Mouse (Mus musculus) brain, embryonic 14.5 days (tissue): ENCODE measurements around the gene Rtbdn.

ENCODE experiments used
- CTCF ChIP-seq: fragments of 200-500 bp; IDR thresholded peaks from 2 replicates; pipeline ENCODE4 v1.5.1; 2012; ENCODE audit warnings: inconsistent platforms, mild to moderate bottlenecking, moderate library complexity, borderline replicate concordance; ENCODE audit not compliant: insufficient read depth, insufficient read length; ENCODE audit errors: extremely low read depth
- POLR2A ChIP-seq: fragments of 200-500 bp; IDR thresholded peaks from 2 replicates; pipeline ENCODE4 v1.6.1; 2012; ENCODE audit warnings: mild to moderate bottlenecking, inconsistent platforms, borderline replicate concordance; ENCODE audit not compliant: poor library complexity, insufficient read depth, insufficient read length, severe bottlenecking; ENCODE audit errors: extremely low read depth

DNA sequence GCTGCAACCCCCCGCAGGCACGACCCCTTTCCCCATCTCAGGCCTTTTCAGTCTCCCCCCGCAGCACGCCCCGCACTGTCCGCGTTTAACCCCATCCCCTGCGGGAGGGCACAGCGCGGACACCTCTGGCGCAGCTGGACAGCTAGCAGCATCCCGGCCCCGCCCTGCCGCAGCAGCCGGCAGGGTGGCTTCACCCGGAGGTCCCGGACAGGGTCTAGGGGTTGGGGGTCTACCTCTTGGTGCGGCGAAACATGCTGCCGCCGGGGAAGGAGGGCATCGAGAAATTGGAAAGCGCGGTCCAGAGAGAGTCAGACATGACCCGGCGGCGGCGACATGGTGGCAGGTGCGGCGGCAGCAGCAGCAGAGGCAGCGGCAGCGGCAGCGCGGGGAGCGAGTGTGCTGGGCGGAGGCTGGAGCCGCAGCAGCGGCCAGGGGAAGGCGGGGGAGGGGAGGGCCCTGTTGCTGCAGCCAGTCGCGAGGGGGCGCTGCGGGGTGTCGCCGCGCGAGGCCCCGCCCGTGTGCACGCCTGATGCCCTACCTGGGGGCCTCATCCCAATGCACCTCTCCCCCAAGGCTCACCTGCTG, 9.7 kb upstream of the Rtbdn start, which contains the start of gene Mast1:
- TF ChIP-seq CTCF (peak; percentile 67), POLR2A (peak; percentile 87)
